Mouse (Mus musculus) small intestine, adult 2 months (tissue): ENCODE results near the gene Rgsl1.

Experiments used
- CTCF ChIP-seq: fragments of 200-500 bp; IDR thresholded peaks from 2 replicates; pipeline ENCODE4 v1.5.1; 2012; ENCODE audit warnings: low read depth, mild to moderate bottlenecking, control low read depth, inconsistent platforms, low read length, moderate library complexity, mixed read lengths; ENCODE audit not compliant: insufficient replicate concordance, insufficient read length; ENCODE audit errors: extremely low read depth
- POLR2A ChIP-seq: fragments of 200-500 bp; IDR thresholded peaks from 2 replicates; pipeline ENCODE4 v1.6.1; 2012; ENCODE audit warnings: low read depth, mild to moderate bottlenecking, control low read depth, inconsistent platforms, low read length, moderate library complexity

GRCm38 (mm10) chr1:153778205-153778604 is 65.7 kb downstream of the Rgsl1 start:
- TF ChIP-seq POLR2A (no peak), CTCF (no peak)
